Mouse (Mus musculus) yolk sac, embryonic 10.5 days (tissue): Measurements from ENCODE around the gene Ak2.

Experiments
- DNase-seq: peaks from one replicate; pipeline ENCODE4 v3.0.0-alpha.2; 2017; ENCODE audit warnings: low spot score

Ak2 gene

GRCm38 (mm10) chr4:128991500-128992008 is at the start of gene Ak2:
Gene Ak2 (plus strand): TSS chr4:128991958.
- DNase-seq = no peak

DNA sequence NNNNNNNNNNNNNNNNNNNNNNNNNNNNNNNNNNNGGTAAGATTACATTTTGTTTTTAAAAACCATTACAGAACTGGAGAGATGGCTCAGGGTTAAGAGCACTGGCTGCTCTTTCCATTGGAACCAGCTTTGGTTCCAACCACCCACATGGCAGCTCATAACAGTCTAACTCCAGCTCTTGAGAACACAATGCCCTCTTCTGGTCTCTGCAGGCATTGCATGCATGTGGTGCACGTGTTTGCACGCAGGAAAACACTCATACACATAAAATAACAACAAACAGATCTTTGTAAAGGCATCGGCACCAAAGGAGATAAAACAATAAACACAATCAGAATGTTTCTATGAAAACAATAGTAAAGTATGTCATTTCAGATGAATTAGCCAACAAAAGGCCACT is 49.4 kb upstream of the Ak2 start:
- DNase-seq = no peak

DNA sequence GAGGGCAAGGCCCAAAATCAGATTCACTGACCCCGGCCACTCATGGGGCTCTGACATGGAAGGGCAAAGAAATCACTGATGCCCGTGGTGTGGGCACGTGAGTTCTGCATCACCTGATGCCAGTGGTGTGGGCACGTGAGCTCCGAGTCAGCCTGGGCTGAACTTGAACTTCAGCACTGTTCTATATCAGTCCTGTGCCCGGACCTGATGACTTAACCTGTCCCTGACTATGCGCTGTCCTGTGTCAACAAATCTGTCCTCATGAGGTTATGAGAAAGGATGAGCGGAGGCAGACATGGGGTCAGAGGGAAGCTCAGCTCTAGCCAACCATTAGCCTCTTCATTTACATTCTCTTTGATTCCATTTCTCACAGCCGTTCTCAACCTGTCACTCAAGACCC is 45.0 kb upstream of the Ak2 start:
- DNase-seq = no peak

GRCm38 (mm10) chr4:128947326-128947933 is 44.3 kb upstream of the Ak2 start:
- DNase-seq = no peak

DNA sequence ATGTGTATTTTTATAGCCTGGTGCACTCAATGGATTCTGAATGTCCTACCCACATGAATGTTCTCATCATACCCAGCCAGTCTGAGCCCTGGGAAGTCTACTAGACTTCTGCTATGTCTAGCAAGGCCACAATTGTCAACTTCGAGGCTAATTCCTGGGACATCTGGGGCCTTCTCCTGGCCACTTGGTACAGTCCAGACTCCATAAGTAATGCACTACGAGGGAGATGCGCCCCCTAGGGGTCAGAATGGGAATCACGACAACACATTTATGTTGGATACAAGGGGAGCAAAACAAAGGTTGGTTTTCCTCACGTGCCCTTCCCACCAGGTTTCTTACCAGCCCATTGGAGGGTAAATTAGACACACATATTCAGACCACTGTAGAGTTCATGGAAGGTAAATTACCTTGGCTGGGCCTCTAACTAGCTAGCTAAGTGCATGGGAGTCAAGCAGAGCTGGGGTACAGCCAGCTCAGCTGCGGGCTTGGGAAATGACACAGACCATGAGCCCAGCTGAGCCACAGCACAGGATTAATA is 43.6 kb upstream of the Ak2 start:
- DNase-seq = peak; percentile 16

- peak; percentile 52 for DNase-seq
Measured at GRCm38 (mm10) chr4:128949470-128950005, 42.2 kb upstream of the Ak2 start.

GRCm38 (mm10) chr4:128950461-128950860 is 41.3 kb upstream of the Ak2 start:
- no peak for DNase-seq

- no peak for DNase-seq
Measured at GRCm38 (mm10) chr4:128953851-128954250, 37.9 kb upstream of the Ak2 start.

- DNase-seq = peak; percentile 34
Measured at GRCm38 (mm10) chr4:128957155-128957911, 34.4 kb upstream of the Ak2 start.

- DNase-seq = no peak
Measured at GRCm38 (mm10) chr4:128958156-128958555, 33.6 kb upstream of the Ak2 start.

DNA sequence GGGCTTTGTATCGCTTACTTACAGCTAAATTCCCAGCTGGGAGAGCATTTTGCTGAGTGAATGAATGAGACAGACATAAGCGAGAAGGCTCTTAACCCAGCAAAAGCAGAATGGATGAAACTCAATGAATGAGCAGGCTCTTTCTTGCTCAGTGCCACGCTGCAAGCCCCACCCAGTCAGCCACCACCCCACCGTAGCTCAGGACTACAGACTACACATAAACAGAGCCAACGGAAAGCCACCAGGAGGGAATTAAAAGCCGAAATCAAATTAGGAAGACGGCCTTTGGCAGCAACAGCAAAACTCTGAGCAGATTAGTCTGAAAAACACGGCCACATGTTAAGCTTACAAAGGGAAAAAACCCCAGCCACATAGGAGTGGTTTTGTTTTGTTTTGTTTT is 32.9 kb upstream of the Ak2 start:
- DNase-seq = no peak

DNA sequence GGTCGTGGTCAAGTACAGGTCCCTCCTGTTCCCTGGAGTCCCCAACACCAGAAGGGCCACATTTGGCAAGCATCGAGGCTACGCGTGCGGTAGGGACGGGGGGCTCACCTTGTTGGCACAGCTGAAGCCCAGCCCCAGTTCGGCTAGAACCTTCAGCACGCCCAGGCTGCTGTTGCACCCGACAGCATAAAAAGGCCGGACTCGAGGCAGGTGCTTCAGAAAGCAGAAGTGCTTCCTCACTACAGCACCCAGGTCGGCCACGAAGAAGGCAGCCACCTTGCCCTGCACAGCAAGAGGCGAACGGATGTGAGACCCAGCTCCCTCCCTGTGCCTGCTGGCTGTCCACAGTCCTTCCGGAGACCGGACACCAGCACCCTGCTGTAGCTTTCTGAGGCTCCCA is 32.1 kb upstream of the Ak2 start:
- no peak for DNase-seq

GRCm38 (mm10) chr4:128961301-128962028 is 30.3 kb upstream of the Ak2 start:
- DNase-seq = no peak

DNA sequence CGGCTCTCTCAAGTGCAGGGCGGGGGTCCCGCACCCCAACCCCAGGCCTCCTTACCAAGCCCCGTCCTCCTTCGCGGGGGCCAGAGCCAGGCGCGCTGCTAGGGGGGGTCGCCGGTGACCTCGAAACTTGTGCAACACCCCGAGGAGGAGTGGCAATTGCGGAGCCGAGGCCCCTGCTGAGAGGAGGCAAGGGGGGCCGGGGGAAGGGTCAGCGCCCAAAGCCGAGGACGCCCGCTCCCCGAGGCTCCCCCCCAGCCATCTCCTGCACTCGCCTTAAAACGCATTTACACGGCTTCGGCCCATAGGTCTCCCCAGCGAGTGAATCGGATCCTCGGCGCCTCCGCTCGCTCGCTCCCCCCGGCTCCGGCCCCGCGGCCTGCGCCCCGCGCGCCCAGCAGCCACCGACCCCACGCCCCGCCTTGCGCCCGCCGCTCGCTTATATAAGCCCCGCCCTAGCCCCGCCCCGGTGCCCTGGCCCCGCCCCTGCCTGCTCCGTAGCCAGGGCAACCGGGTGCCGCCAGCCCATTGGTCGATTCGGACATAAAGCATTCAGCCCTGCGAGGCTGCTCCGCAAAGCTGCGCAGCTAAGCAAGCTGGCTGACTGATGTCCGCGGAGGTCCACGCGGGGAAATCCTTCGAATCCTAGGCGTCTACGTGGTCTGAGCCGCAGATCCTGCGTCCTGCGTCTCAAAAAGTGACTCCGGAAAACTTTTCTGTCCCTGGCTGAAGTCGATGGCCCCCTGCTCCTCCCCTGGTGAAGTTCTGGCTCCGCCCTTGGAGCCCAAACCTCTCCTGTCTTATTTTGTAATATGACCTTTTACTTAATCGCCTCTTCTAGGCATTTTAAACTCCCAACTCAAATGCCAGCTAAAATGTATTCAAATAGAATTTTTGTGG is 29.5 kb upstream of the Ak2 start, which contains the start of gene Azin2:
Azin2 (minus strand) TSS at position 414 of the 897 bp plus-strand sequence.
- DNase-seq = peak; percentile 92

DNA sequence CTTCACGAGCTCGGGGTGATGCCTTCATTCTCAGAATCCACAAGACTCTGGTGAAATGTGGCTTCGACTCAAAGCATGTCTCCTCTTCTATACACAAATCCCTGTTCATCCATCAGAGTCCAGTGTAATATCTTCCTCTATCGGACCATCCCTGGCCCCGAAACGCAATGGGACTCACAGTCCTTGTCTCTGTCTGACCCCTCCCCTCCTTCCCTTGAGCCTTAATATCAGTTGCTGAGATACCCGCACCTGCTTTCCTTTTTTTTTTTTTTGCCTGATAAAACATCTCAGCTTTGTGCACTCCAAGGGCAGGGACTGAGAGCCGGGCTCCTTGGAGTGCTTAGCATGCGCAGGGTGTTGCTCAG is 28.9 kb upstream of the Ak2 start:
- DNase-seq = no peak

GRCm38 (mm10) chr4:128966751-128967150 is 25.0 kb upstream of the Ak2 start:
- no peak for DNase-seq

DNA sequence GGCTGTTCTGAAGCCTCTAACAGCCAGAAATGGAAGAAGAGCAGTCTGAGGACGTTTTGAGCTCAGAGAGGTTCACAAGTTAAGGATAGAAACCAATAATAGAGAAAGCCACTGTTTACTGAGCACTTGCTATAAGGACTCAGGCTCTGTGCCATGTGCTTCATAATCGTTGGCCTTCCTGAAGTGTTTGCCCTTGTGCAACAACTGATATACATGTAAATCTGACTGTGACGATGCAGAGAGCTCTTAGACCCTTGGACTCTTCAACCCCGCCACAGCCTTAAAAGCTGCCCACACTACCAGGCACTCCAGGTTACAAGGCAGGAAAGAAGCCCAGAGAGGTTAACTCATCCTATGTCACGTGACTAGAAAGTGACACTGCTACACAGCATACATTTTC is 22.7 kb upstream of the Ak2 start:
- no peak for DNase-seq

DNA sequence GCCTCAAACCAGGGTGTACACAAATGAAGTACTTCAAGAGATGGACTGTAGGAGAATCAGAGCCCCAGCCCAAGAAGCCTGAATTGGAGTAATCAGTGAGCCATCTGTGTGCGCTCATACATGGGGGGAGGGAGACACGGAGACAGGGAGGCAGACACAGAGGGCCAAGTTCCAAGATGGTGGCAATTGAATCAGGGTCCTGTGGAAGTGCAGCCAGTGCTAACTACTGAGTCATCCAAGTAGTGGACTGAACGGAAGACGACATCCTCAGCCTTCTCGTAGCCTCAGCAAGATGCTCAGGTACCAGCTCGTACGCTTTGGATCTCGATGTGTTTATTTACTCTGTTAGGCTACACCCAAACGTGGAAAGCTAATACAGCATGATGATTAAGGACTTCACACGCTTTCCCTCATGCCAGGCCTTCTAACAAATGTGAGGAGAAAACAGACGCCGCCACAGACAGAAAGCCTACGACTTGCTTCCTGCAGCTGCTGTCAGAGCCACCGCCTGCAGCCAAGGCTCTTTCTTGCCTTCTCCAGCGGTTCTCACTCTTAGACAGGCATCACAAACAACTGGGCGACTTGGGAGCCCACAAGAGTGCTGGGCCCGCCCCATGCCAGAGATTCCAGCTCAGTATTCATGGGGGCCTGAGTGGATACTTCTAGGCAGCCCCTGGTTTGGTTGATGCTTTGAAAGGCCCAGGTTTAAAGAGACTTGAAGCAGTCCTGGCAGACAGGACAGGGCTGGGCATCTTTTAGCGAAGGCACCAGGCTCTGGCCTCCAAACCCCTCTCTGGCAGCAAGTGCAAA is 21.9 kb upstream of the Ak2 start:
- no peak for DNase-seq

- no peak for DNase-seq
Measured at GRCm38 (mm10) chr4:128970417-128970807, 21.3 kb upstream of the Ak2 start.

DNA sequence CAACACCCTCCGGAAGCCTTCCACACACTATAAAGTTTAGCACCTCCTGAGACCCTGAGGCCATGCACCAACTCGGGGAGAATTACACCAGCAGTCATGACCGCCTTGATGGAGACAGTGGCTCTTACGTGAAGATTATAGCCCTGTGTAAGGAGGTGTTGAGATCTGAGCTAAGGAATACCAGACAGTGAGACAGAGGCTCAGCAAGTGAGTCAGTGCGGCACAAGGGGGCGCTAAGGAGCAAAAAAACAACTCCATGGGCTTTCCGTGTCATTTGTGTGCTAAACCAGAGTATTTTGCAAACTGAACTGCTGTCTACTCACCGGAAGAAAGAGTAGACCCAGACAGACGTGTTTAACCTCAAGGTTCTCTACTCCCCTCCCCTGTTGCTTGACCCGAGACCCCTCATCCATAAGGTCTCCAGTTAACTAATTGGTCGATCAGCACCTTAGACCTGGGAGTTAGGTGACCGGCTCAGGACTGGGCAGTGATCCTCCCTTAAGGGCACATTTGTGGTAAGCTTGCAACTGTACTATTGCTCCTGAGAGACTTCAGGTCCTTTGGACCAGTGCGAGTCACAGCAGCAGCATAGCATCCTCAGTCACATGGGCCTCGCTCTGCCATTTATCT is 20.6 kb upstream of the Ak2 start:
- DNase-seq = peak; percentile 55
